Mouse (Mus musculus): ENCODE results near the gene Foxa3.

Foxa3 gene

DNA sequence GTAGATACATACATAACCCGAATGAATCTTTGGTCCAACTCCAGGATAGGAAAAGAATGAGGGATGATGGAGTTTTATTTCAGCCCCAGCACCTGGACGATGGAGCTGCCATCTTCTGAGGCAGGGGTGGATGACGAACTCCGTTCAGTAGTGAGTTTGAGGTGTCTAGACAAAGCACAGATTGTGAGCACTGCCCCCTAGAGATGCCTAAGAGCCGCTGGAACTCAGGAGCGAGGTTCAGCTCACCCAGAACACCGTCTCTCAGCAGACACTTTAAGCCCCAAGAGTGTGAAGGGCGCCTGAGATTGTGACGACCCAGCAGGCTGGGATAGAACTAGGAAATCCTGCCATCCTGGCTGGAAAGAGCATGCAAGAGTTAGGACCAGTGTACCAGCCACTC lies 24.5 kb downstream of the Foxa3 start:
- no peak for DNase-seq

DNA sequence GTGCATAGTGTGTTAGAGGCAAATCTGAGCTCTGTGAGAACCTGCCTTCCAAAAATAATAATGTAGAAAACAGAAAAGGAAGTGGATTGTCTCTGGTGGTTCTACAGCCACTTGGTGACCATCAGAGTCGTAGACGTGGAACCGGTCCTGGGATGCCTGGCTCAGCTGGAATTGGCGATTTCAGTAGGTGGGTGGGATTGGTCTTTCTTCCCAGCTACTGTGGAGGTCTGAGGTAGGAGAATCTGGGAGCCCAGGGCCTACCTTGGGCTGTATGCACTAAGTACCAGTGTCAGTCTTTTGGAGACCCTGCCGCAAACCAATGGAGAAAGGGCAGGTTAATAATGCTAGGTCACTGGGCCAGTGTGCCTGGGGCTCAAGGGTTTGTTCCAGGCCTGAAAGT lies 30.3 kb downstream of the Foxa3 start:
- DNase-seq: no peak

DNA sequence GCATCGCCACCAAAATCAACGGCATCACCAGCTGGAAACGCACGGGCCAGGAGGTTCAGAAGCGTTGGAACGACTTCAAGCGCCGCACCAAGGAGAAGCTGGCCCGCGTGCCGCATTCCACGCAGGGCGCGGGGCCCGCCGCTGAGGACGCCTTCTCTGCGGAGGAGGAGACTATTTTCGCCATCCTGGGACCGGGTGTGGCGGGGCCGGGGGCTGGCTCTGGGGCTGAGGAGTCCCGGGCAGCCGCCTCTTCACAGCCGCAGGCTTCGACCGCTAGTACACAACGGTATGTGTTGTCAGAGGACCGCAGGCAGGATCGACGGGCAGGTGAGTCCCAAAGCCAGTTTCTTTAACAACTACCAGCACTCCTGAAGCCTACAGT lies 31.1 kb downstream of the Foxa3 start:
- peak; percentile 36 for DNase-seq

GRCm38 (mm10) chr7:18991660-18992293 lies 31.6 kb downstream of the Foxa3 start:
- no peak for DNase-seq

DNA sequence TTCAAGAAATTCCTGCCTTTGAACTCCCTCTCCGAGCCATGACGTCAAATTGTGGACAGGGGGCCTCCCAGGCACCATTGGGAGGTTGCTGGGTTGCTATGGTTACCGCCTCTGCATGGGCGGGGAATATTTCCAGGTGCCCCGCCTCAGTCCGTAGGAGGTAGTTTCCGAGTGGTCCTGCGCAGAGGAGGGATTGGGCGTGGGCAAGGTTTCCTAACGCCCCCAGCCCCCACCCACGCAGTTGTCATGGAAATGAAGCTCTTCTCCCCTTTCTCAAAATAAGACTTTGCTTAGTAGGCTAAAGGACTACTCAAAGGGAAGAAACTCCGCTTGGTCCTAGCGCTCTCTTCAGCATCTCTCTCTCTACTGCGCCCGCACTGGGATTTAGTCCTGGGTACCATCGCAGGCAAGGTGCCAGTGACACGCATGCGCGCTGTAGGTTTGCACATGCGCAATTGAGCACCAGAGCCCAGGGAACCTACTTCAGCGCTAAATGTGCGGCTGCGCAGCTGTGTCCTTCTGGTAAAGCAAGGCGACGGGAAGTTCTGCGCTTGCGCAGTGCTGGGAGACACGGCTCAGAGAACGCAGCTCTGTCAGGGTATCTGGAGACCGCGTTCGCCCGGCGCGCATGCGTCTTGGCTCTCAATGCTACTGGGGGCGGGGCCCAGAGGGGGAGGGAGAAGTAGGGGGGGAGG lies 32.6 kb downstream of the Foxa3 start, which contains the start of gene Mypop:
Gene Mypop, plus strand, starts transcription at position 645 of the 695 bp plus-strand sequence.
- DNase-seq: peak; percentile 99

DNA sequence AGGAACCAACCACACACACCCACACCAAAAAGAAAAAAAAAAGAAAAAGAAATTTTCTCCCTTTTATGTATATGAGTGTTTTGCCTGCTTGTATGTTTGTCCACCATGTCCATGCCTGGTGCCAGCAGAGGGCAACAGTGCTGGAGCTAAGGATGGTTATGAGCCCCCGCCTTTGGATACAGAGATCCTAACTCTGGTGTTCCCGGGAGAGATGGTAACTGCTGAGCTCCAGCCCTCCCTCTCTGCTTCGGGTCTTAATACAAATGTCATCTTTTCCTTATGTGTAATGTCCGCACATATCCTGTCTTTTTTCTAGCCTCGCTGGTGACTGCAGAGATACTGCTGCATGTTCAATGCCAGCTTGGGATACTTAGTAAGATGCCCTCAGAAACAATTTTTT lies 33.3 kb downstream of the Foxa3 start:
- DNase-seq: no peak

DNA sequence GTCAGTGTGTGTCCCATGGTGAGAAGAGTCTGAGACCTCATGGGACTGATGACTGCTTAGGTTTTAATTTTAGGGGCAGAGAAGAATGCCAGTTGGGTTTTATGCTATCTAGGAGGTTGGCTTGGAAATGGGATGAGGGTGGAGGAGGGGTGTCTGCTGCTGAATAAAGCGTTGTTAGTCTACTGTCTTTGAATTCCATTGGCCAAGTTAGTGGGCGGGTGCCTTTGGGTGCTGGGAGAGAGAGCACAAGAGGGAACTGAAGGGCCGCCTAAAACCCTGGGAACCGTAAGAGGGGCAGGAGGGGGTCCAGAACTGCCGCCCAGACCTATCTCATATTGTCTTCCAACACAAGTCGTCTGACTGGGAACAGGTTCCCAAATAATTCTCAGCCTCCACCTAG lies 34.6 kb downstream of the Foxa3 start:
- DNase-seq: no peak

- no peak for DNase-seq
These were observed 35.6 kb downstream of the Foxa3 start for GRCm38 (mm10) chr7:18987747-18988146.

- no peak for DNase-seq
These were observed 36.2 kb downstream of the Foxa3 start, which contains the start of gene Nanos2 for GRCm38 (mm10) chr7:18987100-18987499. Gene Nanos2, plus strand, starts transcription at chr7:18987400.

GRCm38 (mm10) chr7:18986503-18986902 lies 36.8 kb downstream of the Foxa3 start:
- DNase-seq: no peak

GRCm38 (mm10) chr7:18978381-18978780 lies 45.0 kb downstream of the Foxa3 start:
- no peak for DNase-seq

DNA sequence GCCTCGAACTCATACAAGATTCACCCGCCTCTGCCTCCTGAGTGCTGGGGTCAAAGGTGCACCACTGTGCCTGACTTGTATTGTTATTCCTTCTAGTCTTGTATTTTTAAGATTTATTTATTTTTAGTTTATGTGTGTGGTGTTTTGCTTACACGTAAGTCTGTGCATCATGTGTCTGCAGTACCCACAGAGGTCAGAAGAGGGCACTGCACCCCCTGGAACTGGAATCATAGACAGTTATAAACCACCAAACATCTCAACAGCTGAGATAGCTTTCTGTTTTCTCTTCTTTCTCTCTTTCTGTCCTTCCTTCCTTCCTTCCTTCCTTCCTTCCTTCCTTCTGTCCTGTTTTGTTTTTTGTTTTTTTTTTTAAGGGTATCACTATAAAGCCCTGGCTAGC lies 52.4 kb downstream of the Foxa3 start:
- no peak for DNase-seq

DNA sequence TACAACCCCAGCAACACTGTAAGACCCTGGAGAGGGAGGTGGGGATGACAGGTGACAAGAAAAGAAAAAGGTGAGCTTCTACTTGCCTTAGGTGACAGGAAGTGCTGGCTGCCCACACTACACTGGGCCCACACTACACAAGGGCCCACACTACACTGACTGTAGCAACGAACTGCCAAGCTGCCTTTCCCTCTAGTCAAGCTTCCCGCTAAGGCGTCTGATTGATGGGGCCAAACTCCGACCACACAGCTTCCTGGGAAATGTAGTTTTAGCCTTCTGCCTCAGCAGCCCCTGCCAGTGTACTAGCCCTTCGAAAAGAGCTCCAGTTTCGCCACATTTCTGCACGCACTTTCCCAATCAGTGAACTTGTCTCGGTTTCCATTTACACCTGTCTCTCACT lies 55.7 kb downstream of the Foxa3 start:
- peak; percentile 28 for DNase-seq

GRCm38 (mm10) chr7:18965312-18965711 lies 58.0 kb downstream of the Foxa3 start:
- no peak for DNase-seq

GRCm38 (mm10) chr7:18963294-18963843 lies 60.0 kb downstream of the Foxa3 start:
- no peak for DNase-seq

Data from lung, postnatal 10 days (tissue).